Mouse (Mus musculus): ENCODE results near the gene Hist1h2br.
"Not testable (repeated sequence)": the region's sequence is repeated elsewhere in the genome, so short reads cannot be mapped to it uniquely, and the experiment has no call there.

Hist1h2br gene

DNA sequence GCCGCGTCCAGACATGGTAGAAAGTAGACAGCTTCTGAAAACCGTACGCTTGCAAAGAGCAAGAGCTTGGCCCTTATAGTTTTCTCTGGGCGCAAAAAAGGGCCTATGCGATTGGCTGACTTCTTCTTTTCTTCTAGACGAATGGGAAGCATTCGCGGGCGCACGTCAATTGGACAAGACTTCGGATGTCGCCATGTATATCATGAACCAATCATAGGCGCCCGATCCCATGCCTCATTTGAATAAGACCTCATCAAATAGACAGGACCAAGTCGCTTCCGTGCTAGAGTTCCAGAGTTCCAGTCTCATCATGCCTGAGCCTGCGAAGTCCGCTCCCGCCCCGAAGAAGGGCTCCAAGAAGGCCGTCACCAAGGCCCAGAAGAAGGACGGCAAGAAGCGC, at the start of gene Hist1h2br, which contains the start of gene Hist1h2ap:
Gene Hist1h2br, plus strand, starts transcription at position 283 of the 400 bp plus-strand sequence.
Gene Hist1h2ap, minus strand, starts transcription at position 47 of the 400 bp plus-strand sequence.
- not testable (repeated sequence) for DNase-seq (ENCODE audit: low read depth)

DNA sequence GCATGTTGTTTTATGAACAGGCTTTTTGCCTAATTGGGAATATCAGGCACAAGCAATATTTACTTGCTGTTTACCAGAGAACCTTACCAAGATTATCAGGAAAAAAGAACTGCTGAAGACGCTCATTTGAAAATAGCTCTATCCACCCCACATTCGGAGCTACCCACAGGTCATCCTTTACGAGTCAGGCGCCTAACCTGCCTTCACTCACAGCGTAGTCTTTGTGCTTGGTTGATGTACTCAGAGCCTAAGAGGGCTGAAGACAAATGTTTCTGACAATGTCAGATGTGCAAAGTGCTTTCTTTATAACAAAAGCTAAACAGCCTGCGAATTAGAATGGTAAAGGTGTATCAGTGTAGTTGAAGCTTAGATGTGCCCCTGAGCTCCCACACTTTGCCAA, 49.2 kb upstream of the Hist1h2br start:
- DNase-seq (ENCODE audit: low read depth): no peak

DNA sequence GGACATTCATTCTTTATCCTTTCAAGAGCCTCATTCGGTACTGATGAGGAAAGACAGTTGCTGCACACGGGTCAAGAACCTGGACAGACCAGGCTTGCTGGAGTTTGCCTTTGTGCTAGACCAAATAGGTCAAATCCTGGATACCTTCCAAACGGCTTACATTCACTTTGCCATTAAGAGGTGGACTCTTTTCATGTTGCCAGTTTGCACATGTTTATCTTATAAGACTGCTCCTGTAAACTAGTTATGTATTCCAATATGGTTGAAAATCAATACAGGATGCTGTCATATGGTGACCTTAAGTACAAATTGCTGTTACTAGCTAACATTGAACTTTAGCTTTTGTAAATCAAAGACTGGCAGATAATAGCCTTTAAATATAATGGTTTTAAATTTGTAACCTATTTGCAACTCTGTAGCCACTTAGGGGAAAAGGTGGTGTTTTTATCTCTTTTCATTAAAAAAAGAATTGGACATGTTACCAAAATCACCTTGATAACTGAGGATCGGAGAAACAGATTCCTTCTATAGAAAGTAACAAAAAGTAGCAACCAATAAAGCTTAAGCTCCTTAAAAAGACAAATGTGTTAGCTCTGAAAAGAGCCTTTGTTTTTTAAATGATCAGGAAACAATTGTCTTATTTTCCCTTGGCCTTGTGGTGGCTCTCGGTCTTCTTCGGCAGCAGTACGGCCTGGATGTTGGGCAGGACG, 47.2 kb upstream of the Hist1h2br start:
- no peak for DNase-seq (ENCODE audit: low read depth)

DNA sequence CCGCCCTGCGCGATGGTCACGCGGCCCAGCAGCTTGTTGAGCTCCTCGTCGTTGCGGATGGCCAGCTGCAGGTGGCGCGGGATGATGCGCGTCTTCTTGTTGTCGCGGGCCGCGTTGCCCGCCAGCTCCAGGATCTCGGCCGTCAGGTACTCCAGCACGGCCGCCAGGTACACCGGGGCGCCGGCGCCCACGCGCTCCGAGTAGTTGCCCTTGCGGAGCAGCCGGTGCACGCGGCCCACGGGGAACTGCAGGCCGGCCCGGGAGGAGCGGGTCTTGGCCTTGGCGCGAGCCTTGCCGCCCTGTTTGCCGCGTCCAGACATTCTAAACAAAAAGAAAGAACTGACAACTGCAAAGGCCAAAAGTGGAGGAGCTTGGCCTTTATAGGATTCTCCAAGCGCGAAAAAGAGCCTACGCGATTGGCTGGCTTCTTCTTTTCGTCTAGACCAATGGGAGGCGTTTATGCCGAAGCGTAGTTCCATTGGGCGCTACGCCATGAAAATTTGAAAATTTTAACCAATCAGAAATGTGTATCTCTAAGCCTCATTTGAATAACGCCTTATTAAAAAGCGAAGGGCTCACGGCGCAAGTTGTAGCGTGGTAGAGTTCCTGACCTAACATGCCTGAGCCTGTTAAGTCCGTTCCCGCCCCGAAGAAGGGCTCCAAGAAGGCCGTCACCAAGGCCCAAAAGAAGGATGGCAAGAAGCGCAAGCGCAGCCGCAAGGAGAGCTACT, 46.5 kb upstream of the Hist1h2br start, which contains the start of the genes Hist1h2an and Hist1h2bp:
Gene Hist1h2an, minus strand, starts transcription at position 320 of the 731 bp plus-strand sequence.
Gene Hist1h2bp, plus strand, starts transcription at position 563 of the 731 bp plus-strand sequence.
- DNase-seq (ENCODE audit: low read depth): peak; percentile 93

DNA sequence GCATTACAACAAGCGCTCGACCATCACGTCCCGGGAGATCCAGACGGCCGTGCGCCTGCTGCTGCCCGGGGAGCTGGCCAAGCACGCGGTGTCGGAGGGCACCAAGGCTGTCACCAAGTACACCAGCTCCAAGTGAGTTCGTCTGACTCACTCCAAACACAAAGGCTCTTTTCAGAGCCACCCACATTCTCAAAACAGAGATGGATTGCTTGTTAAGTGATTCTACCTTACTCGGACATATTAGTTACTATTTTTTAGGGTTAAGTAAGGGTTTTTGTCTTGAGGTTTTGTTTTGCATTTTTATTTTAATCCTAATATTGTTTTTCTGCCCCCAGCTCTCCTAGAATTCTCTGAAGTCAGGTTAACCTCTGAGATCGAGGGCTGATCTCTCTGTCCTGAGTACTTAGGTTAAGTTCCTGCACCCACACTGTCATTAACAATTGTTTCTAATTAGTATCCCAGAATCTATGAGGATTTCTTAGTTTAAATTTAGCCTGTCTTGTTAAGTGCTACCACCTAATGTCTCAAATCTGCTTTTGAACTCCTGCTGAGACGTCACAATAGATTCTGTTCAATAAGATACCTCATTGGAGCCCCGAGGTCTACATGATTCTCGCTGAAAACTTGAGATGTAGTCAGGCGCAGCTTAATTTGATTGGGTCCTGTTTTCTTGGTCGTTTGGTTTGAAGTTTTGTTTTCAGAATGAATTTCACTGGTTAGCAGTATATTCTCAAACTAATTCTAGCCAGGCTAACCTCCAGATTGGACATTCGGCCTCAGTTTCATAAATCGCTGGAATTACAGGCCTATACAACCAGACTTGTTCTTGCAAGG, 45.6 kb upstream of the Hist1h2br start:
- no peak for DNase-seq (ENCODE audit: low read depth)

DNA sequence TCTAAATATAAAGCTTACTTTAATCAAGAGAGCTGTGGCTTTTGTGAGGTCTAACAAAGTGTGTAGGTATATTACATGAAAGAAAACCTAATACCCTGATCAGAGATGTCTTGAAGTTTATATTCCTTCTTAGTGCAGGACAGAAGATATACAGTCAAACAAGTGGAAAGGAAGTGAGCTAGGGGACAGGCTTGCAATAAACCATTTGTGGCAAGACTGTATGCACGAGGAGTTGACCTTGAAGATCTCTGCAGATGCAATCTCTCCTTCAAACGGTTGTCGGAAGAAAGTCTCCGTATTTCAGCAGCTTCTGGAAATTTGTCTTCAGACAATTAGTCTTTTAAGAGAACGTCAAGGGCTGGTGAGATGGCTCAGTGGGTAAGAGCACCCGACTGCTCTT, 43.6 kb upstream of the Hist1h2br start:
- no peak for DNase-seq (ENCODE audit: low read depth)

DNA sequence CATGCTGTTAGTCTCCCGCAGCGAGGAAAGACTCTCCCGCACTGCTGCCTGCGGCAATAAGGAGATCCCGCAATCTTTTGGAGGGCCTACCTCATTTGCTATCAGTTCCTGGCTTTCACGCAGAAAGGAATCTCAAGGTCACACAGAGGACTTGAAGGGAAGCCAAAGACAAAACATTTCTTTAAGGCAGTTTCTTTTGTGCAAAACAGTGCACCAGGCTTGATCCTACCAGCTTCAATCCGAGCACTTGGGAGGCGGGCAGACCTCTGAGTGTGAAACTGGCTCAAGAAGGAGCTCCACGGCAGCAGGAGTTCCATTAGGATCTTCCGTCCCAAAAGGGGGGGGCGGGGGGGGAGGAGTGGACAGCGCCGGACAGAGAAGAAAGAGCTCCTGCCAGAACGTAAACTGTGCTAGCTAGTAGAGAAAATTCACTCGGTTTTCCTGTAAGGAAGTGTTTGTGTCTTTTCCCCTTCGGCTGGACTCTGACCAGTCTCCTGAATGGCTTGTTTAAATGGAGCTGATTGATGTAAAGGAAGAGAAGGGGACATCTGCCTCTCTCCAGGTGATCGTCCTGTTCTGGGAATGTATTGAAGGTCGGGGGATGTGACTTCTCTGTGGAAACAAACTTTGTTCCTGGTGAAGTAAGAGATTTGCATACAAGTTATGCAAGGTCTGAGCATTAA, 42.8 kb upstream of the Hist1h2br start:
- DNase-seq (ENCODE audit: low read depth): no peak

DNA sequence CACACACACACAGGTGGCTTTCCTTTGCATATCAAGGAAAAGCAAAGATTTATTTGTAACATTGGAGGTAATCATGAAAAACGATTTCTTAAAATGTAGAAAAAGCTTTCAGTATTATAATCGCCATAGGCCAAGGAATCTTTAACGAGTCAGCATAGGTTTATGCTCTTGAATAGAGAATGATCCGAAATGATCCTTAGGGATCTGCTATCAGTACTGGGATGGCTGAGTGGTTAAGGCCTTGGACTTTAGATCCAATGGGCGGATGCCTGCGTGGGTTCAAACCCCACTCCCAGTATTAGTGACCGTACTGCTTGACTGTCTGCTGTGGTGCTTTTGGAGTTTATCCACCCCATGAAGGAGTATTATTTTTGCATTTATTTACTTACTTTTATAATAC, 38.0 kb upstream of the Hist1h2br start:
- DNase-seq (ENCODE audit: low read depth): no peak

DNA sequence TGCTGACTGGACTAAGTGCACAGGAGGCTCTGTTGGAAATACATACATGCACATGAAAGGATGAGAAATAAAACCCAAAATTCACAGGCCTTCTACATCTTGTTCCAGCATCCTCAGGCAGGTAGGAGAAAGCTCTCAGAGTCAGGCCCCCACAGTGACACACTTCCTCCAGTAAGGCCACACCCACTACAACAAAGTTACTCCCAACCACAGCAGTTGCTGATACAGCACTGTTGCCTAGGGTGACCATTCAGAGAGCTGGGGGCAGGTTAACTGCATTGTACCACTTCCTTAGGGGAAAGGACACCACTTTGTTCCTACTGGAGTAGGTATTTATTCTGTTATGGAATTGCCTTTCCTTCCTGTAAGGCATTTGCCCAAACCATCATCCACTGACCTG, 36.4 kb upstream of the Hist1h2br start:
- DNase-seq (ENCODE audit: low read depth): not testable (repeated sequence)

DNA sequence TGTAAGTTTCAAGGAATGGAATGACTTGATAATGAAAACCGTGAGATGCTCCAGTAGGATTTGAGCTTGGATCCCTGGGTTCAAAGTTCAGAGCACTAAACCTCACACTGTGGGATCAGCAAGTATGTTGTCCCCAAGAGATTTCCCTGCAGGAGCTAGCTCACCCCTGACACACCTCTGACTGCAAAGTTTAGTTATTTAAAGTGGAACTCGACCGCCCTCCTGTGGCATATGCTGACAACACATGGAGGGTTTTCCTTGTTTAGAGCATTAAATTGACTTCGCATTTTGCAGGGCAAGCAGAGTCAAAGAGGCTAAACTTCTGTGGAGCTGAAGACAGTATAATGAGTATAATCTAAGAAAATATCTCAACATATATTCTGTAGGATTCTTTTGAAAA, 30.5 kb upstream of the Hist1h2br start:
- DNase-seq (ENCODE audit: low read depth): not testable (repeated sequence)

DNA sequence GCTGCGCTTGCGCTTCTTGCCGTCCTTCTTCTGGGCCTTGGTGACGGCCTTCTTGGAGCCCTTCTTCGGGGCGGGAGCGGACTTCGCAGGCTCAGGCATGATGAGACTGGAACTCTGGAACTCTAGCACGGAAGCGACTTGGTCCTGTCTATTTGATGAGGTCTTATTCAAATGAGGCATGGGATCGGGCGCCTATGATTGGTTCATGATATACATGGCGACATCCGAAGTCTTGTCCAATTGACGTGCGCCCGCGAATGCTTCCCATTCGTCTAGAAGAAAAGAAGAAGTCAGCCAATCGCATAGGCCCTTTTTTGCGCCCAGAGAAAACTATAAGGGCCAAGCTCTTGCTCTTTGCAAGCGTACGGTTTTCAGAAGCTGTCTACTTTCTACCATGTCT, 23.5 kb upstream of the Hist1h2br start, which contains the start of the genes Hist1h2bq and Hist1h2ao:
Gene Hist1h2bq, minus strand, starts transcription at position 125 of the 400 bp plus-strand sequence.
Gene Hist1h2ao, plus strand, starts transcription at position 393 of the 400 bp plus-strand sequence.
- not testable (repeated sequence) for DNase-seq (ENCODE audit: low read depth)

DNA sequence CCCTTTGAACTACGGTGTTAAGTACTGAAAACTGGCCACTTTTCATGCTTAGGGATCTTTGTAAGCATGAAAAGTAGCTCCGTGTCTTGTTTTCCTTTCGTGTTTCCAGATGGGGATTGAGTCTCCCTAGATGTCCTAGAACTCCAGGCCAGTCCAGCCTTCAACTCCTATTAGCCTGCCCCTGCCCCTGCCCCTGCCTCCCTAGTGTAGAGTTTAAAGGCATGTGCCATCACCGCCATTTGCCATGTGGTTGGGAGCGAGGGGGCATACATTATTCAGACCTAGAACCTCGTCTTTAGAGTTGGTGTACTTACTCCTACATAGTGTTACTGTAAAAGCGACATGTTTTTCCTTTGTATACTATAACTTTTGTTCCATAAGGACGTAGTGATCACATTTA, 22.5 kb upstream of the Hist1h2br start:
- DNase-seq (ENCODE audit: low read depth): not testable (repeated sequence)

DNA sequence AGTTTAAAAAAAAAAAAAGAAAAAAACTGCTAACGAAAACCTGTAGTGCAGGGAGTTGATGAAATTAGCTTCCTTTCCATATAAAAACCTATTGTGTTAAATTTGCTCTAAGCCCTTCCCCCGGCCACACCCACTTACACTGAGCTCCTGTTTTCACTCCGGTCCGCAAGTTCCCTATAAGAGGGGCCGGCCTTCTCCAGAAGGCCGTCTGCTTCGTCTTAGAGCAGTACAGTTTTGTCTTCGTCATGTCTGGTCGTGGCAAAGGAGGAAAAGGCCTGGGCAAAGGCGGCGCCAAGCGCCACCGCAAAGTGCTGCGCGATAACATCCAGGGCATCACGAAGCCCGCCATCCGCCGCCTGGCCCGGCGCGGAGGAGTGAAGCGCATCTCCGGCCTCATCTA, 22.0 kb upstream of the Hist1h2br start, which contains the start of gene Hist1h4m:
Gene Hist1h4m, plus strand, starts transcription at position 208 of the 400 bp plus-strand sequence.
- not testable (repeated sequence) for DNase-seq (ENCODE audit: low read depth)

DNA sequence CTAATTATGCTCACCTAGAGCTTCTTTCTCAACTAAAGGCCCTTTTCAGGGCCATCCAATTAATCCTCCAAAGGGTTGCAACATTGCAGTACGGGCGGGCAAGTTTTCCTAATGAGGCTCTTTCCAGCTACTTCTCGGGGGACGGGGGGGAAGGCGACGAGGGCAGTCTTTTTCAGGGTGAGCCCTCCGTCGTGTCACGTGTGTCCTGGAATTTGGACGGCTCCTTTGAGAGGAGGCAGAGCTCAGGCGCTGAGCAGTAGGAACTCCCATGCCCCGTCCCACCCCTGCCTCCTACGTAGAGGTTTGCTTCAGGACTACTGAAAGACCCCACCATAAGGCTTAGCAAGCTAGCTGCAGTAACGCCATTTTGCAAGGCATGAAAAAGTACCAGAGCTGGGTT, 21.5 kb upstream of the Hist1h2br start:
- not testable (repeated sequence) for DNase-seq (ENCODE audit: low read depth)

DNA sequence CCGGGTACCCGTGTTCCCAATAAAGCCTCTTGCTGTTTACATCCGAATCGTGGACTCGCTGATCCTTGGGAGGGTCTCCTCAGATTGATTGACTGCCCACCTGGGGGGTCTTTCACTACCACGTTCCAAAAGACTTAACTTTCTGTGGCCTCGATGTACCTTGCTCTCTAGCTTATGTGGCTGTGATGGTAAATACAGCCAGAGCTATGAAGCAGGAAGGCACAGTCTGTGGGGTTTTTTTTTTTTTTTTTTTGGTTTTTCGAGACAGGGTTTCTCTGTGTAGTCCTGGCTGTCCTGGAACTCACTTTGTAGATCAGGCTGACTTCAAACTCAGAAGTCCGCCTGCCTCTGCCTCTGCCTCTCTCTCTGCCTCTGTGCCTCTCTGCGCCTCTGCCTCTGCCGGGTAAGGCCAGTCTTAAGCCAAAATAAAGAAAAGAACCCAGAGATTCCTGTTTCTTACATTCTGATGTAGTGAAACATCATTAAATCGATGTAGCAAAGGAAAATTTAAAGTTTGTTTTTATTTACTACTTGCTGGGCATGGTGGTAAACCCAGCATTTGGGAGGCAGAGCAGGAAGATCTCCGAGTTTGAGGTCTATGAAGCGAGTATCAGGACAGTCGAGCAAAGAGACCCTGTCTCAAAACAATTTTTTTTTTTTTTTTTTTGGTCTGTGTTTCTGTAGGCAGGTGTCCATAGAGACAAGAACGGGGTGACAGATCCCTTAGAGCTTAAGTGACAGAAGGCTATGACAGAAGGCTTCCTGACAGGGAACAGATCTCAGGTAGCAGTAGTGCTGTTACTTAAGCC, 13.3 kb upstream of the Hist1h2br start:
- DNase-seq (ENCODE audit: low read depth): not testable (repeated sequence)

DNA sequence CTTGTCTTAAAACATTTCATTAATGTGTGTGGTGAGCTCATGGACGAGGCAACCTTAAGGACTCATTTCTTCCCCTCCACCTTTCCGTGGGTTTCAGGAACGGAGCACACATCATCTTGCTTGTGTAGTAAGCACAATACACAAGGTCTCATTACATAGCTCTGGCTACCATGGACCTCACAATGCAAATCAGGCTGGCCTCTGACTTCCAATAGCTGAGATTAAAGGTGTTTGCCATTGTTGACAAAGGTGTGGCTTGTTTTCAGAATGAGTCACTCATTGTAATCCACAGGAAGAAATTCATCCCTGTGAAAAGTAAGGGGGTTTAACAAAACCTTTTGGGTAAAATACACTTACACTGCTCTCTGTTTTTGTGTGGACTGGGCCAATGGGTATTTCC, 5.0 kb upstream of the Hist1h2br start:
- no peak for DNase-seq (ENCODE audit: low read depth)

DNA sequence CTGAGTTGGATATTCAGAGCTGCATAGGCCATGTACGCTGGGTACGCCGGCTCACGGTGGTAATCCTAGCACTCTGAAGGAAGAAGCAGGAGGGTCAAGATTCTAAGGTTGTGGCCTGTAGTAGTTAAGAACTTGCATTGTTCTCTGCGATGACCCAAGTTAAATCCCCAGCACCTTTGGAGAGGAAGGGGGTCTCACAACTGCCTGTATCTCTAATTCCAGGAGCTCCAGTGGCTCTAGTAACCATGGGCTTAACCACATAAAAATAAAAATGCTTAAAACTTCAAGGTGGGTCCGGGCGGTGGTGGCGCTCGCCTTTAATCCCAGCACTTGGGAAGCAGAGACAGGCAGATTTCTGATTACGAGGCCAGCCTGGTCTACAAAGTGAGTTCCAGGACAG, 3.2 kb upstream of the Hist1h2br start:
- no peak for DNase-seq (ENCODE audit: low read depth)

DNA sequence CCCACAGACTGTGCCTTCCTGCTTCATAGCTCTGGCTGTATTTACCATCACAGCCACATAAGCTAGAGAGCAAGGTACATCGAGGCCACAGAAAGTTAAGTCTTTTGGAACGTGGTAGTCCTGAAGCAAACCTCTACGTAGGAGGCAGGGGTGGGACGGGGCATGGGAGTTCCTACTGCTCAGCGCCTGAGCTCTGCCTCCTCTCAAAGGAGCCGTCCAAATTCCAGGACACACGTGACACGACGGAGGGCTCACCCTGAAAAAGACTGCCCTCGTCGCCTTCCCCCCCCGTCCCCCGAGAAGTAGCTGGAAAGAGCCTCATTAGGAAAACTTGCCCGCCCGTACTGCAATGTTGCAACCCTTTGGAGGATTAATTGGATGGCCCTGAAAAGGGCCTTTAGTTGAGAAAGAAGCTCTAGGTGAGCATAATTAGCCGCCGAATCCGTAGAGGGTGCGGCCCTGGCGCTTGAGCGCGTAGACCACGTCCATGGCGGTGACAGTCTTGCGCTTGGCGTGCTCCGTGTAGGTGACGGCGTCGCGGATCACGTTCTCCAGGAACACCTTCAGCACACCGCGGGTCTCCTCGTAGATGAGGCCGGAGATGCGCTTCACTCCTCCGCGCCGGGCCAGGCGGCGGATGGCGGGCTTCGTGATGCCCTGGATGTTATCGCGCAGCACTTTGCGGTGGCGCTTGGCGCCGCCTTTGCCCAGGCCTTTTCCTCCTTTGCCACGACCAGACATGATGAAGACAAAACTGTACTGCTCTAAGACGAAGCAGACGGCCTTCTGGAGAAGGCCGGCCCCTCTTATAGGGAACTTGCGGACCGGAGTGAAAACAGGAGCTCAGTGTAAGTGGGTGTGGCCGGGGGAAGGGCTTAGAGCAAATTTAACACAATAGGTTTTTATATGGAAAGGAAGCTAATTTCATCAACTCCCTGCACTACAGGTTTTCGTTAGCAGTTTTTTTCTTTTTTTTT, 1.8 kb upstream of the Hist1h2br start, which contains the start of gene Hist1h4n:
Gene Hist1h4n, minus strand, starts transcription at position 779 of the 977 bp plus-strand sequence.
- not testable (repeated sequence) for DNase-seq (ENCODE audit: low read depth)

DNA sequence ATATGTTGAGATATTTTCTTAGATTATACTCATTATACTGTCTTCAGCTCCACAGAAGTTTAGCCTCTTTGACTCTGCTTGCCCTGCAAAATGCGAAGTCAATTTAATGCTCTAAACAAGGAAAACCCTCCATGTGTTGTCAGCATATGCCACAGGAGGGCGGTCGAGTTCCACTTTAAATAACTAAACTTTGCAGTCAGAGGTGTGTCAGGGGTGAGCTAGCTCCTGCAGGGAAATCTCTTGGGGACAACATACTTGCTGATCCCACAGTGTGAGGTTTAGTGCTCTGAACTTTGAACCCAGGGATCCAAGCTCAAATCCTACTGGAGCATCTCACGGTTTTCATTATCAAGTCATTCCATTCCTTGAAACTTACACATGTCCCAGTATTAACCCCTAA, 7.0 kb downstream of the Hist1h2br start:
- not testable (repeated sequence) for DNase-seq (ENCODE audit: low read depth)
